Comparison of ENCODE assay signal across 8 mouse cellular contexts in the genomic region with DNA sequence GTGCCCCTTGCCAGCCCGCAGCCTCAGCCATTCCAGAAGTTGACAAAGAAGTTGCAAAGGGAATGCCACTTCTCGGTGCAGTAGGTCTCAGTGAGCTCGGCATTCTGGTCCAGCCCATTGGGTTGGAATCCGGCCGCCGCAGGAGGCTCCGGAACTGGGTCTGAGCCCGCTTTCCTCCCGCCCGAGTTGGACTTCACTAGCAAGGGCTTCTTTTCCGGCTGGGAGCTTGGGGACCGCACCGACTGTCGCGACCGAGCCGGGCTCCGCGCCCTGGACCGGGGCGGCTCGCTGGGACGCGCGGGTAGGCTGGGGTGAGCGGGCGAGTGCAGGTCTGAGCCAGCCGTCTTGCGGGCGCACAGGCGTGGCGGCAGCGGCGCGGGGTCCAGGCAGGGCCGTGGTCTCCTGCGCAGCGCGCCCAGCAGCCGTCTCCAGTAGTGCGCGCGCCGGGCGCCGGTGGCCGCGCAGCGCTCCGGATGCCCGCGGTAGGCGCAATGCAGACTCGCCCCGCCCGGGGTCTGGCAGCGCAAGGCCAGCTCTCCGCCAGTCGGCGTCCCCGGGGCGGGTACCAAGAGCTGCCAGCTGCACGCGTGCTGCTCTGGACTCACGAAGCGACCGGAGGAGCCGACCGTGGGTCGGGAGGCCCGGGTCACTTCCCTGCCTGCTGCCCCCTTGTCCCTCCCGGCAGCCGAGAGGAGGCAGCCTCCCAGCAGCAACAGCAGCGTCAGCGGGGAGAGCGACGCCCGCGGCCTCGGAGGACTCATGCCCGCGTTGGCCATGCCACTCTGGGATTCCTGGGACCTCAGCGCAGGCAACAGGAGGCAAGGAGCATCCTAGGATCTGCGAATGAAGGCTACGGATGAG. TPM values are rescaled to one million over a fixed set of nuclear protein-coding genes. Genes with fewer than 3 reads are reported as not detected.
DNase-seq lines count a peak whose midpoint lies in the region; ATAC-seq lines count a peak whose summit lies in the region.

No protein-coding gene starts in this region.

- peak overlapping the region; percentile 78 for H3K4me2 ChIP-seq in embryonic facial prominence, embryonic 15.5 days (replicated peaks)
- peak overlapping the region; percentile 57 for H3K4me2 ChIP-seq in kidney, embryonic 14.5 days (replicated peaks; ENCODE audit: low read depth, low read length)
- H3K4me2 ChIP-seq in liver, embryonic 11.5 days, result peak overlapping the region; percentile 82

- under 1% methylated on average over 72 of the region's 85 CpGs for WGBS in embryonic facial prominence, embryonic 15.5 days
- under 1% methylated on average over 83 of the region's 85 CpGs for WGBS in kidney, embryonic 14.5 days
- WGBS in liver, embryonic 11.5 days, result under 1% methylated on average over 84 of the region's 85 CpGs

- H3K4me1 ChIP-seq in embryonic facial prominence, embryonic 15.5 days, result peaks cover 6% of the 10 kb centered on the region; the same call in 1 of the 2 replicates
- peaks cover 6% of the 10 kb centered on the region; the same call in 1 of the 2 replicates for H3K4me1 ChIP-seq in kidney, embryonic 14.5 days (ENCODE audit: control insufficient read depth, insufficient read depth, low read length)
- peaks cover 2% of the 10 kb centered on the region; the same call in 1 of the 2 replicates for H3K4me1 ChIP-seq in liver, embryonic 11.5 days (replicated peaks; ENCODE audit: control insufficient read depth, insufficient read depth, low read length)

- peak overlapping the region; percentile 90 for H3K9ac ChIP-seq in embryonic facial prominence, embryonic 15.5 days
- H3K9ac ChIP-seq in kidney, embryonic 14.5 days (ENCODE audit: low read depth, low read length), result peak overlapping the region; percentile 88
- peak overlapping the region; percentile 78 for H3K9ac ChIP-seq in liver, embryonic 11.5 days (ENCODE audit: low read depth, low read length)

- peak overlapping the region; percentile 95 for H3K27ac ChIP-seq in embryonic facial prominence, embryonic 15.5 days (replicated peaks)
- H3K27ac ChIP-seq in kidney, embryonic 14.5 days (ENCODE audit: low read depth, low read length), result peak overlapping the region; percentile 89
- peak overlapping the region; percentile 63 for H3K27ac ChIP-seq in liver, embryonic 11.5 days (ENCODE audit: low read depth, low read length)

- peak overlapping the region; percentile 89 for H3K4me3 ChIP-seq in embryonic facial prominence, embryonic 15.5 days (replicated peaks)
- H3K4me3 ChIP-seq in kidney, embryonic 14.5 days (ENCODE audit: low read length), result peak overlapping the region; percentile 90
- peak overlapping the region; percentile 75 for H3K4me3 ChIP-seq in liver, embryonic 11.5 days (ENCODE audit: low read depth, low read length)

- ATAC-seq in embryonic facial prominence, embryonic 15.5 days (ENCODE audit: insufficient number of reproducible peaks, low FRiP score, low TSS enrichment, low read depth), result peak; percentile 91
- ATAC-seq in kidney, embryonic 14.5 days (ENCODE audit: low FRiP score, low TSS enrichment), result peak; percentile 90
- peak; percentile 78 for ATAC-seq in liver, embryonic 11.5 days (replicated peaks; ENCODE audit: low FRiP score)

- DNase-seq in 3T3-L1 (ENCODE audit: low read depth, low spot score), result peak; percentile 72
- peak; percentile 85 for DNase-seq in adrenal gland, postnatal 25 days
- DNase-seq in heart, adult 9 months (ENCODE audit: low spot score in 2 of 2), result peak; percentile 68 to 79
- DNase-seq in liver, embryonic 11.5 days (ENCODE audit: low spot score), result peak; percentile 83
- DNase-seq in naive thymus-derived CD4-positive, alpha-beta T cell, adult 2 months (ENCODE audit: low read depth), result peak; percentile 79
- DNase-seq in splenic B cell, adult 2 months (ENCODE audit: low read depth, low spot score), result peak; percentile 81

- H3K27me3 ChIP-seq in embryonic facial prominence, embryonic 15.5 days, result no peaks in the 10 kb centered on the region
- H3K27me3 ChIP-seq in kidney, embryonic 14.5 days (ENCODE audit: control insufficient read depth, insufficient read depth, low read length), result no peaks in the 10 kb centered on the region
- H3K27me3 ChIP-seq in liver, embryonic 11.5 days (replicated peaks; ENCODE audit: control insufficient read depth, insufficient read depth, low read length), result no peaks in the 10 kb centered on the region
- no peaks in the 10 kb centered on the region; the same call in 1 of the 2 replicates for H3K27me3 ChIP-seq in splenic B cell, adult 2 months (ENCODE audit: control insufficient read depth, insufficient read depth, low read length, poor library complexity, severe bottlenecking)

- no peaks in the 10 kb centered on the region for H3K36me3 ChIP-seq in embryonic facial prominence, embryonic 15.5 days
- no peaks in the 10 kb centered on the region for H3K36me3 ChIP-seq in kidney, embryonic 14.5 days (ENCODE audit: control insufficient read depth, insufficient read depth, low read length)
- H3K36me3 ChIP-seq in liver, embryonic 11.5 days (ENCODE audit: control insufficient read depth, insufficient read depth, low read length), result no peaks in the 10 kb centered on the region
- H3K36me3 ChIP-seq in splenic B cell, adult 2 months (ENCODE audit: control insufficient read depth, insufficient read depth, low read length, poor library complexity, severe bottlenecking), result no peaks in the 10 kb centered on the region

- H3K9me3 ChIP-seq in embryonic facial prominence, embryonic 15.5 days (replicated peaks), result no peaks in the 10 kb centered on the region
- H3K9me3 ChIP-seq in kidney, embryonic 14.5 days (ENCODE audit: control insufficient read depth, low read length), result no peaks in the 10 kb centered on the region
- H3K9me3 ChIP-seq in liver, embryonic 11.5 days (ENCODE audit: control insufficient read depth, low read length), result no peaks in the 10 kb centered on the region

RNA-seq across cellular contexts. Expression of a gene that starts 0.7 kb away (rescaled TPM):
- total RNA-seq in adrenal gland, postnatal 25 days (2021), result 3.3 and 8.0 TPM in 2 replicates
- 6.3 and 7.1 TPM in 2 replicates for polyA plus RNA-seq in embryonic facial prominence, embryonic 15.5 days (2015; fragmentation: Nextera tagmentation; extraction: Ambion mirVana)
- 4.9 and 6.0 TPM in 2 replicates for polyA plus RNA-seq in kidney, embryonic 14.5 days (2014; fragmentation: Nextera tagmentation; extraction: Ambion mirVana)
- polyA plus RNA-seq in liver, embryonic 11.5 days (2014; fragmentation: Nextera tagmentation; extraction: Ambion mirVana), result 3.0 and 3.1 TPM in 2 replicates

RNA-seq across cellular contexts. Expression of a gene that starts 7.2 kb away (rescaled TPM):
- 24.0 and 30.9 TPM in 2 replicates for total RNA-seq in adrenal gland, postnatal 25 days (2021)
- polyA plus RNA-seq in embryonic facial prominence, embryonic 15.5 days (2015; fragmentation: Nextera tagmentation; extraction: Ambion mirVana), result 9.0 and 9.7 TPM in 2 replicates
- polyA plus RNA-seq in kidney, embryonic 14.5 days (2014; fragmentation: Nextera tagmentation; extraction: Ambion mirVana), result 9.1 and 19.0 TPM in 2 replicates
- polyA plus RNA-seq in liver, embryonic 11.5 days (2014; fragmentation: Nextera tagmentation; extraction: Ambion mirVana), result 29.9 and 32.4 TPM in 2 replicates

Comparison
In these comparisons a context has a peak if more than half of its experiments do, and no peak if none do; other contexts are left out.
1. Peak in every context shown above with its lines: DNase-seq, ATAC-seq, H3K4me3 ChIP-seq and H3K27ac ChIP-seq.